Mouse (Mus musculus): ENCODE results near the gene Mindy4. TPM values are rescaled to one million over a fixed set of nuclear protein-coding genes. Genes with fewer than 3 reads are reported as not detected.

Gene Mindy4
- total RNA-seq, 1 experiment from 2014 or later = not detected

DNA sequence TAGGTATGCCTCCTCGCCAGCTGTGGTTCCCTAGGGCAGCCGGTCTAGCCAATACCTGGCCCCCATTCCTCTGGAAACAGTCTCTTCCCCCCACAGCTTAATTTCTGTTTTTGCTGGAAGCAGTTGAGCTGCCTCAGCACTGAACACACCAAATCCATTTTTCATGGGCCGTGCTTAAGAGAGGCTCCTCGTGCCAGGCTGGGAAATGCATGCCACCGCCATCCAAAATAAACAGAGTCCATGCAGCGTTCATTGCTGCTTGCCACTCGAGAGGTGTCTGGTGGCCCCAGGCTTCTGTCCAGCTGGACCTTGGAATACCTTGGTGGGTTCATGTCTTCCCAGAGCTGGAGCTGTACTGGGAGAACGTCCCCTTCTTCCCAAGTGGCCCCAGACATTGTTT, 77.8 kb downstream of the Mindy4 start:
- no peak for ATAC-seq (replicated peaks; ENCODE audit: insufficient number of reproducible peaks, low FRiP score, low TSS enrichment, poor library complexity, severe bottlenecking)

DNA sequence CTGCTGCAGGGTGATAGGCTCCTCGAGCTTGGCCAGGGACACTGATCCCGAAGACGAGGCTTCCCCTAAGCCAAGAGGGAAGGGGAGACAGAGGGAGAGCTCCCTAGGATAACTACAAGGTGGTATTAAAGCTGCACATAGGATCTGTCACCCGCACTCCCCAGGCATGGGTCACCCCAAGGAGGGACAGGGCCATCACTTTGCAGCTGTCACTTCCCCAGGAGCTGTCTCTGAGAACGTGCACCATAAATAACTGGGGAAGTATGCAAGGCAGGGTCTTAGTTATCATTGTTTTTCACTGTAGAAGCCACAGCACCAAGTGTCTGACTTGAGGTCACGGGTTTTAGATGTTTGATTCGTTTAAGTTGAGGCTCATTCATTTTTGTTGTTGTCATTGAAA, 78.5 kb downstream of the Mindy4 start:
- ATAC-seq (replicated peaks; ENCODE audit: insufficient number of reproducible peaks, low FRiP score, low TSS enrichment, poor library complexity, severe bottlenecking) = no peak

DNA sequence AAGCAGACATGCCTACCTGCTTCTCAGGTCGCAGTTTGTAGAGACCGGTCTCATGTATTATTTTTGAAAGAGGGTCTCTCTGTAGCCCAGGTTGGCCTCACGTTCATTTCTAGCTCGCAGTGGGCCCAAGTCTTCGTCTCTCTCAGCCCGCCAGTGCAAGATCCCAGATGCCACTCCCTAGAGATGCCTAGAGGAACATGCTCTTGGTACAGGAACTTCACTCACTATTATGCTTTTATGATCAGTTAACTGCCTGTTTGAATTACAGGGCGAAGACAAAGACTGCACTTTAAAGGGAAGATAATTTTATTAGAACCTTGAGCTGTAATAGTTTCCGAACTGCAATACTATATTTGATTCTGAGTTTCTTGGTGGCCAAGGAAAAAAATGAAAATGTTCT, 79.2 kb downstream of the Mindy4 start:
- ATAC-seq (replicated peaks; ENCODE audit: insufficient number of reproducible peaks, low FRiP score, low TSS enrichment, poor library complexity, severe bottlenecking) = no peak

DNA sequence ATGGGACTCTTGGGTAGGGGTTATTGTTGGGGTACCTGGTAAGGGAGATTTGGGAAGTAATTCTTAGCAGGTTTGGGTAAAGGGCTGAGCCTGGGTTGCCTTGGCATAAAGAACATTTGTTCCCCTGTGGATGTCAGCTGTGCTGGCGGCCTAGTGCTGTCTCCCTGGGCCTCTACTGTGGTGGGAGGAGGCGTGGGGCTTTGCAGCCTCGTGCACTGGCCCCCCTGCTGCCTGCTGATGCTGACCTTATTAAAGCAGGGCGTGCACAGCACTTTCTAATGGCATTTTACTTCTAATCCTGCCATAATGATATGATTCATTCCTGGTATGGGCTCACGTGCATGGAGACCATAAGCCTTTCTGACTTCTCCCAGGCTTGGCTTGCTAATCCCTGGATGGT, 82.0 kb downstream of the Mindy4 start:
- no peak for ATAC-seq (replicated peaks; ENCODE audit: insufficient number of reproducible peaks, low FRiP score, low TSS enrichment, poor library complexity, severe bottlenecking)

DNA sequence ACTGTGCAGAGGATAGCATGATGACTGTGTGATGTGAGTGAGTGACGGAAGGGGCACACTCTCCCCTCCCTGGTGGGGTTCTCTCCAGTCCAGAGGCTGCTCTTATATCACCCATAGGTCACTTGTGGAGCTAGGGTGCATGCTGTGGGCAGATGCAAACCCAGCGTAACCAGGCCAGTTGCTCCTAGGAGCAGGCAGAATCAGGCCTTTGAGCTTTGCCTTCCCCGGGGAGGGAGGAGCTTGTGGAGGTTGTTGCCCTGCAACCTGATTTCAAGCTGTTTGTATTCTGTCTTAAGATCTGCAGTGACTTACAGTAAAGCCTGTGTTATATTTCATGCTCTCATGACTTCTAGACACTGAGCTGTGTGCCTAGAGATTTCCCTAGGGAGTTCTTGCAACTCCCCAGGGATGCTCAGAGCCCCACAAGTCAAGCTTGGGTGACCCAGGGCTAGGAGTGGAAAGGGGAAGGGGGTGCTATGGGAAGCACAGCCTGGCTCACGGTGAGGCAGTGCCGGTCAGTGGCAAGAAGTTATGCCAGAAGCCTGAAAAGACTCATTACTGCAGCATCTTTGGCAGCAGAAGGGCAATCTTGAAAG, 84.9 kb downstream of the Mindy4 start:
- ATAC-seq (replicated peaks; ENCODE audit: insufficient number of reproducible peaks, low FRiP score, low TSS enrichment, poor library complexity, severe bottlenecking) = no peak

DNA sequence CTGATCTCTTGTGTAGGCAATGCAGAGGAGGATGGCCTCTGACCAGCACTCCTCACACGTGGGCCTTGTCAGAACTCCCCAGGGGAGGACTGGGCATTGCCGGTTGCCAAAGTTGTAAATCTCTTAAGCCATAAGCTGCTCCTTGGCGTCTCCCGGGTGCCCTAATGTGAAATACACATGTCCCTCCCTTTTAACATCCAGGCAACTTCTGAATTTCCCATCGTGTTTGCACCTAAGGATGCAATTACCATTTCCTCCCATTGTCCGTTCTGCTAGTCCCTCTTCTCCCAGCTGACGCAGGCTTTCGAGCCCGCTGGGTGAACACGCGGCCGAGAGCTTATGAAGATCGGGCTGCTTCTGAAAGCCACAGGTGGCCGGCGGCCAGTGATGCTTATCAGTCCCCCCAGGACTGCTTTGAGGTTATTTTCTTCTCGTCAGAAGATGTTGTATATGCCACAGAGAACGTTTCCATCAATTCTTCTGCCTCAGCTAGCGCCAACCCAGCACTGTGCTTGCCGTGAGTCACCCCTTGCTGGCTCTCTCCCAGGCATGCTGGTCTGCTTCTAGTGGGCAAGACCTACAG, 91.5 kb downstream of the Mindy4 start:
- no peak for ATAC-seq (replicated peaks; ENCODE audit: insufficient number of reproducible peaks, low FRiP score, low TSS enrichment, poor library complexity, severe bottlenecking)

DNA sequence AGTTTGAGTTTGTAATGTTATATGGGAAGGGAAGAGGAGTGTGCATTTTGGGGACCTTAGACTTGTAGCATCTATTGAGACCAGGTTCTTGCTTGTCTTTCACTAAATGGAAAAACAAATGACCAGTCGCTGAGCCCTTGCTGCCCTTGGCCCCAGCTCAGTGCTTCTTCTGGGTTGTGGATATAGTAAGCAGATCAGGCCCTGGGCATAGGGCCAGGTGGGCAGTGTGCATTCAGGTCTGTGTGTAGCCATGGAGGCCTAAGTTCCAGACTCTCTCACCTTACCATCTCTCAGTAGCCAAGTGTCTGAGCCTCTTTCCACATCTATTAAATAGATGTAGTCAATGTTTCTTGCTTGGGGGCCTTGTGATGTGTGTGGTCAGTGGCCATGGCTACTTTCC, 92.1 kb downstream of the Mindy4 start:
- no peak for ATAC-seq (replicated peaks; ENCODE audit: insufficient number of reproducible peaks, low FRiP score, low TSS enrichment, poor library complexity, severe bottlenecking)

DNA sequence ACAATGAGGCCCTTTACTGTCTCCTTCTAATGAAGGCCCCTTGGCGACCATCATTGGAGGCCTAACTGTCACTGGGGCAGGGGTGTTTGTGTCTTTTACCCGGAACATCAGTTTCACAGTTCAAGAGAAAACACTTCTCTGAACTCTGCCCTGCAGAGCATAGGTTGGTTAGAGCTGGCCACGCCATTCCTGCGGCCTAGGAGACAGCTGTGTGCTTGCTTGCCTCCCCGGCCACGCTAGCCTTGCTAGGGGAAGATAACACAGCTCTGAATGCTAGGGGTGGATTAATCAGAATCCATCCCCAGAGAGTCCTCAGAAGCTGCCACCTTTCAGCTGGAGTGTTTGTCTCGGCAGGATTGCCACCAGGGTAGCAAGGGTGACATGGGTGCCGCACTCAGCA, 96.3 kb downstream of the Mindy4 start:
- ATAC-seq (replicated peaks; ENCODE audit: insufficient number of reproducible peaks, low FRiP score, low TSS enrichment, poor library complexity, severe bottlenecking) = no peak

DNA sequence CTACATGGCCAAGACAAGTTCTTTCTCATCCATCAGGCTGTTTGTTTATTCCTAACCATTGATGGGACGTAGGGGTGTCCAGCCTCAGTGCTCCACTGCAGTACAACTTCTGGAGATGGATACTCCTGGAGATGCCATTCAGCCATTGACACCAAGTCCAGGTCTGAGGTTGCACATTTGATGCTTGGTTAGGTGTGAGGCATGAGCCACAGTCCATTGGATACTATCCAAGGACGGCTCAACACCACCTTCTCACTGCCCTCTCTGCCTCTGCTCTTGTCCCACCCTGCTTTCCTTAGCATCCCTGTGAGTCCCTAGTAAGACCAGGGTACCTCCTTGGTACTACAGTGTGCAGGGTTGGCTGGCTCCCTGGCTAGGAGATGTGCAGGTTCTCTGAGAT, 96.7 kb downstream of the Mindy4 start:
- no peak for ATAC-seq (replicated peaks; ENCODE audit: insufficient number of reproducible peaks, low FRiP score, low TSS enrichment, poor library complexity, severe bottlenecking)

DNA sequence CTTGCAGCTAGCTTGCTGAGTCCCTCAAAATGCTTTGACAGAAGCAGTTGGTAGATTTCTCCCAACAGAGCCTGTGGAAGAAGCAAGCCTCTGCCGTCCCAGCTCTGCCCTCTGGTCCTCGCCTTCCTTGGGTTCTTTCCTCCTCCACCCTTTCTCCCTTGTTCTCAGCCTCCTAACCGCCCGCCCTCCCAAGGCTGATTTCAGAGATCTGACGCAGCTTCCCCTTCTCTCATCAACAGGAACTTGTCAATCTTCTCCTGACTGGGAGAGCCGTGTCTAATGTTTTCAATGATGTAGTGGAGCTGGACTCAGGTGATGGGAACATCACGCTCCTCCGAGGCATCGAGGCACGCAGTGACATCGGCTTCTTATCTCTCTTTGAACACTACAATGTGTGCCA, 97.5 kb downstream of the Mindy4 start:
- ATAC-seq (replicated peaks; ENCODE audit: insufficient number of reproducible peaks, low FRiP score, low TSS enrichment, poor library complexity, severe bottlenecking) = no peak

DNA sequence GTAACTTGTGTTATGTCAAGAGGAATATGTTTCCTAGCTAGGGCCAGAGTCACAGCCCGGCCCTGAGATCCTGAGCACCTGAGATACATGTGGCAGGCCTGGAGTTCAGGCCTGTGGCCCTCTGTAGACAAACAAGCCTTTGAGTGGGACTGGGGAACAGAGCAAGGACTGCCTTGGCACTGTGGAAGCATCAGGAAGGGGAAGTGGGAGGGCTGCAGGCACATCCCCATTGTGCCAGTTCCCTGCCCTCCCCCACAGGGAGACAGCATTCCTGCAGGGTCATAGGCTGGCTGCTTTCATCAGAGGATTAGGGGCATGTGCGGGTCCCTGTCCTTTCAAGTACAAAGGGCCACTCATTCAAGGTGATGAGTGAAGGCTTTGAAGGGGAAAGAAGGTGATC, 107.0 kb downstream of the Mindy4 start:
- ATAC-seq (replicated peaks; ENCODE audit: insufficient number of reproducible peaks, low FRiP score, low TSS enrichment, poor library complexity, severe bottlenecking) = no peak

DNA sequence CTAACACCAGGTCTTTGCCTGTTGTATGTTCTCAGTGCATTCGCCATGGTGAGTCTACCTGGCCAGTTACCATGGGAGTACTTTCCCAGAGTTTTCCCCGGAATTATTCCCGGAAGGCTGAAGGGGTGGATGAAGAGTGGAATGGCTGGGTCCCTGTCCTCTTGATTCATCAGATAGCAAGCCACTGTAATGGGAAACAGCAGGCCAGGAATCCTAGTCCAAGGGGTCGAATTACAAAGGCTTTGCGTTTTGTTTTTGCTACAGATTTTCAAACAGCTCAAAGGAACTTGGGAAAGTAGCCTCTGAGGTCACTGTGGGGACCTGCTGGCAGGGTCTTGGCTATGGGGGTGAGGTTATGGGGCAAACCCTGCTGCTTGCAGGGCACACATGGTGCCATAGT, 108.8 kb downstream of the Mindy4 start:
- ATAC-seq (replicated peaks; ENCODE audit: insufficient number of reproducible peaks, low FRiP score, low TSS enrichment, poor library complexity, severe bottlenecking) = no peak

DNA sequence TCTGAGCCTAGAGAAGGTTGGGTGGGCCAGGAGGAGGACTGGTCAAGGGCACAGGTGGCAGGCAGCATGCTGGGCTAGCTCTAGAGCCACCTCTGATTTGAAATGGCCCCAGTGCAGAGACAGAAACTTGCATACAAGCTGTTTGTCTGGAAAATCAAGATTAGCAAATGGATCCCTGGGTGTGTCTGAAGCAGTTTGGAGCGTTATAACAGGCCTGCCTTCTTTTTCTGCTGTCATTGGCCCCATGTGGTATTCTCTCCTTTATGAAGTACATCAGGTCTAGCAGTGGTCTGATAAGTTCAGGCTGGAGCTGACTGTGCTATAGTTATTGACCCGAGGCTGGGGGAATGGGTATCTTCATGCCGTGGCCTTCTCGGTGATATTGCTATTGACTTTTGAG, 110.7 kb downstream of the Mindy4 start:
- ATAC-seq (replicated peaks; ENCODE audit: insufficient number of reproducible peaks, low FRiP score, low TSS enrichment, poor library complexity, severe bottlenecking) = no peak

DNA sequence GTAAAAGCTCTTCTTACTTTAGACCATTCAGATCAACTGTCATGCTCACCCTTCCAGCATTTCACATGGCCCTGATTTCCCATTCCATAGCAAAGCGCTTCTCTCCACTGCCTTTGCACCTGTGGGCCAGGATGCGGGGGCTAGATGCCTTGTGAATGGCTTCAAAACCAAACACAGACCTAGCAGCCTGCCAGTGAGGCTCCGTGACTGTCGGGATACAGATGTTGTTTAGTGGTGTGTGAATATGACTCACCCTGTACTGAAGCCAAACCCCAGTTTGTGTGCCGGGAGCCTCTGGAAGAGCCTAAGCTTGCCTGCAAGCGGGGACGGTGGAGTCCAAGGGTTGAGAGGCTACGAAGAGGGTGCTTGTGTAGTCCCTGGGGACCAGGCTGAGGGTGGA, 111.4 kb downstream of the Mindy4 start:
- no peak for ATAC-seq (replicated peaks; ENCODE audit: insufficient number of reproducible peaks, low FRiP score, low TSS enrichment, poor library complexity, severe bottlenecking)

DNA sequence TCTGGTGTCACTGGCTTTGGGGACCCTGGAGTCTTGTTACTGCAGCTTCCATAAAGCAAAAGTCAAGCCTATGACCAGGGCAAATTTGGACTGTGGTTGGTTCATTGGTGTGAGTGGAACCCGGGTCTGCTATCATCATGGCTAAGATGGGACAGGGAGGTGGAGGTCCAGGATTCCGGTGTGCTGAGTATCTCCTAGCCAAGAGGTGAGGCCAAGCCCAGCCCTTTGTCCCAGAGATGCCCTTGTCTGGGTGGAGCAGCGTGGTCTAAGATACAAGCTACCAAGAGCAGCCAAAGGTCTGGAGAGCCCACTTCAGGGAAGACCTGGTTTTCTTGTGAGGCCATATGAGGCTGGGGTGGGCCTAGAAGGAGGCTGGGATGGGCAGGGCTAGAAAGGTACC, 115.4 kb downstream of the Mindy4 start:
- ATAC-seq (replicated peaks; ENCODE audit: insufficient number of reproducible peaks, low FRiP score, low TSS enrichment, poor library complexity, severe bottlenecking) = no peak

DNA sequence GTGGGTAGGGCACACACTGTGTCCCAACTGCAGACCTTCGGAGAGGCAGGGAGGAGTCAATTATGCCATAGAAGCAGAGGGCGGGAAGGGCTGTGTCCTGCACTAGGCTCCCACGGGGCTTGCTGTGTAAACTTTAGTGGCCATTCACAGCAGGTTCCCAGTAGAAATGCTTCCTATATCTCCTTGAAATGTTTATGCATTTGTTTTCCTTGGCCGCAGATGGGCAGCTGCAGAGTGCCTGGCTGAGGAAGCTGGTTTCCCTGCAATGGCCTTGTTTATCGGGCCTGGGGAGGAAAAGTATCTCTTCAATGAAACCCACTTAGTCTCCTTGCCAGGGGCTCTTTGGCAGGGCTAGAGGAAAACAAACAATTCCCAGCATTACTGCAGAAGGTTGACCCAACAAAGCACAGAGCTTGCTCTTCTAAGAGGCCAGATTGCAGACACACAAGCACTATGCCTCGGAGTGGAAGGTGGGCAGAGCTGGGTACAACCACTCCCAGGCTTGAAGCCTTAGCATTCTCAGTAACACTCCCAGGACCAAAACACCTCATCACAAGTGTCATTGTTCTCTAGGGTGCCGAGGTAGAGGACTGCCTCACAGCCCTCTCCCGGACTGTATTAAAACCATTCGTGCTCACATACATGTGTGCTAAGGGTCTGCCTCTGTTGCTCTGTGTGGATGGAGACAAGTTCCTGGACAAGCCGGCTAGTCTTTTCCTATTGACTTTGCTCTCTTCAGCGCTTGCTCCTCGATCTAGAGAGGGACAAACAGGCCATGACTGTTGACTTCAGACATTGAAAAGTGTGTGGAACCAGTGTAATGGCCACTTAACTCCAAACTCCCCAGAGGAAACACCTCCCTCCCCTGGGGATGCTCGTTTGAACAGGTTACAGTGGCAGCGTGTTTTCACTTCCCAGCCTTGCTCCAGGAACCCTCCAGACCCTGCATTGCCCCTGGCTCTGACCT, 116.7 kb downstream of the Mindy4 start:
- no peak for ATAC-seq (replicated peaks; ENCODE audit: insufficient number of reproducible peaks, low FRiP score, low TSS enrichment, poor library complexity, severe bottlenecking)

DNA sequence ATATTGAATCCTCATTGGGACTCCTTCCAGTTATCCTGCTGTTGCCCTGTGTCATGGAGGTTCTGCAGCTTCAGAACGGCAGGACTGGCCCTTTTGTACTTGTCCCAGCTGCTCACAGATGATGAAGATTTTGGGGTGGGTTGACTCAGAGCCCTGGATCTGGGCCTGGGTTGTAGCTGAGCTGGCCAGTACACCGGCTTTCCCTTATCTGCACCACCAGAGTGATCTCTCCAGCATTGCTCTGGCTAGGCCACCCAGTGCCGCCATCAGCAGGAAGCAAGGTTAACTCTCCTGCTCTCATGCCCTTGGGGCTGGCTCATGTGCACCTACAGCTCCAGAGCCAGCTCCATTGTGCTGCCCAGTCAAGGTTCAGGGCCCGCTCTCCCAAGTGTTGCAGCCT, 117.7 kb downstream of the Mindy4 start:
- no peak for ATAC-seq (replicated peaks; ENCODE audit: insufficient number of reproducible peaks, low FRiP score, low TSS enrichment, poor library complexity, severe bottlenecking)

DNA sequence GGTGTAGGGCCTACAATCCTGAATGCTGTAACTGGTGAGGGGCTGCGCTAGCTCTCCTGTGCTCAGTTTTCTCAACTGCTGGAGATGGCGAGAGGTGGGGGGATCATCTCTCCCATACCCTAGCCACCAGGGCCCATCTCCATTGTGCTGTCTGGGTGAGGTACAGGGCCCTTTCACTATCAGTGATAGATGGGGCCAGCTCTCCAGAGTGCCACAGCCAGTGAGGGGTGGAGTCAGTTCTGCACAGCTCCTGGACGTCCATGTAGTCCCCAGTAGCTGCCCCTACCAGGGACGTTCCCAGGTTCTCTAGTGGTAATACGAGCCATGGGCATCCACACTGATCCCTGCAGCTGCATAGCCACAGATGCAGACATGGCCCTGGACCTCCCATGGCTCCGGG, 118.3 kb downstream of the Mindy4 start:
- ATAC-seq (replicated peaks; ENCODE audit: insufficient number of reproducible peaks, low FRiP score, low TSS enrichment, poor library complexity, severe bottlenecking) = no peak

DNA sequence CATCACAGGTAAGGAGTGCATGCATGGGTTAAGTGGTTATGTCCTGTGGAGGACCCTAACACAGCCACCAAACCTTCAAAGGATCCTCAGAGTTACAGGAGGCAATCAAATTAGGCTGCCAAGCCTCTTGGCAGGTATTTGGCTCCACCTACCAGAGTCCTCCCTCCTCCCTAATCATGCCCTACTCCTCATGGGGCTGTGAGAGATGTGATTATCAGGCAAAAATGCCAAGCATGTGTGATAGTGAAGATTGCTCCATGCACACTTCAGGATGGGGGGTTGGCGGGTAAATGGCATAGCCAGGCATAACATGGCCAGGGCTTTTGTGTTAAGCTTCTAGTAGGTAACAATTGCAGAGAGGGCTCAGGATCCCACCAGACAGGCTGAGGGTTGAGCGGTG, 119.8 kb downstream of the Mindy4 start:
- ATAC-seq (replicated peaks; ENCODE audit: insufficient number of reproducible peaks, low FRiP score, low TSS enrichment, poor library complexity, severe bottlenecking) = no peak

Data from monocyte, adult 5-6 weeks (primary cell).